Mouse (Mus musculus): Measurements from ENCODE around the gene Mef2b.

- TF ChIP-seq CTCF (conservative IDR thresholded peaks at IDR 0.05; ENCODE audit: insufficient read depth, insufficient read length, low read depth, low read length), result no peak
- TF ChIP-seq POLR2A (IDR thresholded peaks at IDR 0.05; ENCODE audit: low read depth, low read length), result peak; percentile 83
Measured at GRCm38 (mm10) chr8:70212112-70213055, 72.9 kb downstream of the Mef2b start, which contains the start of gene Slc25a42.
